Mouse (Mus musculus) stomach, postnatal 0 days (tissue): ENCODE data around the gene Gatd1.

ENCODE experiments used
- CTCF ChIP-seq: IDR thresholded peaks from 2 replicates; pipeline ENCODE4 v1.5.1; 2016; ENCODE audit warnings: antibody characterized with exemption, low read depth, mild to moderate bottlenecking, moderate library complexity
- EP300 ChIP-seq: optimal IDR thresholded peaks from 2 replicates; pipeline ENCODE3; 2016; ENCODE audit warnings: antibody characterized with exemption

GRCm38 (mm10) chr7:141447110-141447991, 33.4 kb upstream of the Gatd1 start, which contains the start of gene Rplp2:
- no peak for TF ChIP-seq CTCF
- TF ChIP-seq EP300, result no peak
